Mouse (Mus musculus): ENCODE measurements around the gene Nbea.
A peak's percentile ranks its signal among the peaks of the same experiment; 100 is the strongest.

Nbea gene

GRCm38 (mm10) chr3:55593312-55593711, 590.2 kb downstream of the Nbea start:
- DNase-seq (ENCODE audit: low spot score), result no peak

- DNase-seq (ENCODE audit: low spot score), result no peak
Measured at GRCm38 (mm10) chr3:55590727-55591126, 592.8 kb downstream of the Nbea start.

GRCm38 (mm10) chr3:55590291-55590690, 593.2 kb downstream of the Nbea start:
- no peak for DNase-seq (ENCODE audit: low spot score)

- DNase-seq (ENCODE audit: low spot score), result no peak
Measured at GRCm38 (mm10) chr3:55589402-55589944, 594.0 kb downstream of the Nbea start.

- DNase-seq (ENCODE audit: low spot score), result peak; percentile 34
Measured at GRCm38 (mm10) chr3:55587972-55588946, 595.2 kb downstream of the Nbea start.

- DNase-seq (ENCODE audit: low spot score), result no peak
Measured at GRCm38 (mm10) chr3:55587434-55587971, 596.0 kb downstream of the Nbea start.

Measured in yolk sac, embryonic 10.5 days (tissue).